Mouse (Mus musculus): Measurements from ENCODE around the gene Cux2. TPM values are rescaled to one million over a fixed set of nuclear protein-coding genes. Genes with fewer than 3 reads are reported as not detected.

Gene Cux2
- total and polyA plus RNA-seq, 3 experiments, result 0.17 TPM; not detected in 2

DNA sequence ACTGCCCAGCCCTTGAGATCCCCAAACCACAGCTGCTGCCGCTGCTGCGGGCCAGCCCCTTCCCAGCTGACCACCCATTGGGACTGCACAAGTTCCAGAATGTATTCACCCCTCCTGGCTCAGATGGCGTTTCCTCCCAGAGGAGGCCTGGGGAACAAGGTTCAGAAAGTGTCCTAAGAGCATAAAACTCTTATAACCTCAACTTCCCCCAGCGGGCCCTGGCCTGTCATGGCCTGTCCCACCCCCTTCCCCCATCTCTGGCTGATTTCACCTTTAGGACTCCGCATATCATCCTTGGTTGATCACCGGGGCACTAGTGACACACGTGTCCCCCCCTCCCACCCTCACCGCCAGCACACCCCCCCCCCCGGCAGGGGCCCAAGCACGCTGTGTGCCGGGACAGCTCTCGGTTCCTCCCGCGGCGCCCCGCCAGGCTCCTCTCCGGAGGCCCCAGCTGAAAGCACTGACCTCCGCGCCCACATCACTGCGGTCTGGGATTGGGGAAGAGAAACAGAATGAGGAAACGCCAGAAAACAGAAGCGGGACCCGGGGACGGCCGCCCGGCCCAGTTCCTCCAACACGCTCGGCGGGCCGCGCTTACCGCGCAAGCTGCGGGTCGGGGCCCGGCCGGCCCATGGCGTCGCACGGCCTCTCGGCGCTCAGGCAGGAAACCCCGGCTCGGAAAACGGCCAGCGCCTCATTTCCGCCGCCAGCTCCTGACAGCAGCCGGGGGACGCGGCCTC lies 213.8 kb downstream of the Cux2 start:
- Histone ChIP-seq H3K79me2 (replicated peaks; ENCODE audit: control insufficient read depth, extremely low read depth, insufficient read depth, poor library complexity, severe bottlenecking) (peaks cover 45% of the 10 kb centered on the region), H3K4me2 (ENCODE audit: insufficient read depth, low read depth, poor library complexity, severe bottlenecking) (peak overlapping the region; percentile 74), H3K4me1 (ENCODE audit: control insufficient read depth in 1 of 2, insufficient read depth in 2 of 2) (peaks cover 26 to 38% of the 10 kb centered on the region in 2 experiments), H3K27ac (ENCODE audit: insufficient read depth, low read depth) (peak overlapping the region; percentile 97), H3K27me3 (replicated peaks) (no peaks in the 10 kb centered on the region), H3K4me3 (replicated peaks in 1 of 3; ENCODE audit: low read depth in 2 of 3, low read length in 2 of 3, poor library complexity in 1 of 3) (peak overlapping the region; percentile 71 to 87 (median 86)), H3K36me3 (replicated peaks in 1 of 2; ENCODE audit: control insufficient read depth in 1 of 2, insufficient read depth in 1 of 2, low read length in 1 of 2) (peaks cover 16 to 17% of the 10 kb centered on the region in 2 experiments), H3K9me3 (replicated peaks; ENCODE audit: low read length) (peaks cover 3% of the 10 kb centered on the region), H3K9ac (ENCODE audit: insufficient read depth, low read depth) (peak overlapping the region; percentile 79)
- in situ Hi-C loops (cut with MboI; ENCODE audit: low pct_ligation_motif_present, low pct_unique_long_range_greater_than_20kb, low sequenced_read_pairs) (no loop called here), dilution Hi-C loops (cut with MboI; ENCODE audit: extremely low pct_ligation_motif_present, extremely low pct_unique_long_range_greater_than_20kb, low sequenced_read_pairs) (no loop called here)
- TF ChIP-seq JUND (conservative IDR thresholded peaks at IDR 0.05; ENCODE audit: low read depth, low read length), result no peak
- TF ChIP-seq NELFE (IDR thresholded peaks at IDR 0.05; ENCODE audit: low read depth, low read length), result no peak
- no peak for TF ChIP-seq JUN (IDR thresholded peaks at IDR 0.05; ENCODE audit: insufficient read depth, low read depth, low read length)
- peak; percentile 86; the same call in 1 of the 2 replicates for TF ChIP-seq UBTF (IDR thresholded peaks at IDR 0.05; ENCODE audit: low read depth, low read length)
- peak; percentile 34; the same call in 1 of the 2 replicates for TF ChIP-seq MEF2A (IDR thresholded peaks at IDR 0.05; ENCODE audit: borderline replicate concordance, low read depth, low read length)
- no peak for TF ChIP-seq TBP (conservative IDR thresholded peaks at IDR 0.05; ENCODE audit: low read depth, low read length)
- TF ChIP-seq EP300 (IDR thresholded peaks at IDR 0.05; ENCODE audit: low read length), result peak; percentile 42; the same call in 1 of the 2 replicates
- TF ChIP-seq MXI1 (IDR thresholded peaks at IDR 0.05; ENCODE audit: low read depth, low read length), result 0 out of 2 replicates have a peak, but pooled peaks have one; percentile 29
- TF ChIP-seq USF2 (conservative IDR thresholded peaks at IDR 0.05; ENCODE audit: low read depth, low read length), result no peak
- 0 out of 2 replicates have a peak, but pooled peaks have one; percentile 14 for TF ChIP-seq NRF1 (IDR thresholded peaks at IDR 0.05; ENCODE audit: low read depth, low read length)
- no peak; the same call in 1 of the 2 replicates for TF ChIP-seq ELF1 (IDR thresholded peaks at IDR 0.05; ENCODE audit: low read depth, low read length)
- no peak for TF ChIP-seq E2F4 (IDR thresholded peaks at IDR 0.05; ENCODE audit: insufficient replicate concordance, low read depth, low read length)
- no peak for TF ChIP-seq KAT2A (IDR thresholded peaks at IDR 0.05; ENCODE audit: insufficient replicate concordance, low read length)
- peak; percentile 68; the same call in 1 of the 2 replicates for TF ChIP-seq SIN3A (IDR thresholded peaks at IDR 0.05; ENCODE audit: low read length)
- TF ChIP-seq IRF4 (IDR thresholded peaks at IDR 0.05; ENCODE audit: low read depth, low read length), result peak; percentile 88
- no peak for TF ChIP-seq SMC3 (IDR thresholded peaks at IDR 0.05; ENCODE audit: low read depth, low read length)
- TF ChIP-seq CHD2 (IDR thresholded peaks at IDR 0.05; ENCODE audit: low read length), result peak; percentile 46; the same call in 1 of the 2 replicates
- no peak for TF ChIP-seq ZKSCAN1 (IDR thresholded peaks at IDR 0.05; ENCODE audit: borderline replicate concordance, low read depth, low read length)
- TF ChIP-seq CTCF (conservative IDR thresholded peaks at IDR 0.05 in 1 of 2, IDR thresholded peaks at IDR 0.05 in 1 of 2; ENCODE audit: low read depth in 2 of 2, low read length in 2 of 2), result no peak
- 0 out of 2 replicates have a peak, but pooled peaks have one; percentile 61 for TF ChIP-seq TCF12 (IDR thresholded peaks at IDR 0.05; ENCODE audit: low read depth, low read length)
- no peak for TF ChIP-seq POLR2A (IDR thresholded peaks at IDR 0.05; ENCODE audit: low read depth, low read length)
- TF ChIP-seq HCFC1 (IDR thresholded peaks at IDR 0.05; ENCODE audit: low read depth, low read length), result no peak; the same call in 1 of the 2 replicates
- TF ChIP-seq RCOR1 (conservative IDR thresholded peaks at IDR 0.05; ENCODE audit: low read depth, low read length), result no peak
- no peak for TF ChIP-seq RAD21 (IDR thresholded peaks at IDR 0.05; ENCODE audit: low read depth, low read length)
- no peak for TF ChIP-seq MYC (IDR thresholded peaks at IDR 0.05; ENCODE audit: low read depth, low read length)
- peak; percentile 89 for TF ChIP-seq CHD1 (IDR thresholded peaks at IDR 0.05; ENCODE audit: low read depth, low read length)
- TF ChIP-seq ETS1 (conservative IDR thresholded peaks at IDR 0.05; ENCODE audit: low read depth, low read length), result peak; percentile 72; the same call in 1 of the 2 replicates
- TF ChIP-seq BHLHE40 (IDR thresholded peaks at IDR 0.05; ENCODE audit: low read depth, low read length), result peak; percentile 72; the same call in 1 of the 2 replicates
- no peak for TF ChIP-seq USF1 (IDR thresholded peaks at IDR 0.05; ENCODE audit: low read depth, low read length)
- TF ChIP-seq GABPA (IDR thresholded peaks at IDR 0.05; ENCODE audit: insufficient replicate concordance, low read depth, low read length), result no peak
- no peak for TF ChIP-seq ZNF384 (IDR thresholded peaks at IDR 0.05; ENCODE audit: low read depth, low read length)
- TF ChIP-seq POLR2AphosphoS2 (IDR thresholded peaks at IDR 0.05; ENCODE audit: low read depth, low read length), result no peak
- peak; percentile 90 for TF ChIP-seq MAZ (IDR thresholded peaks at IDR 0.05; ENCODE audit: low read depth, low read length)
- no peak for TF ChIP-seq ZC3H11A (IDR thresholded peaks at IDR 0.05; ENCODE audit: low read depth, low read length)
- no peak; the same call in 1 of the 2 replicates for TF ChIP-seq ZMIZ1 (IDR thresholded peaks at IDR 0.05; ENCODE audit: low read depth, low read length)
- no peak for TF ChIP-seq MAX (IDR thresholded peaks at IDR 0.05; ENCODE audit: low read length)
- no peak for TF ChIP-seq PAX5 (IDR thresholded peaks at IDR 0.05; ENCODE audit: low read length)
- TF ChIP-seq MAFK (IDR thresholded peaks at IDR 0.05; ENCODE audit: insufficient replicate concordance, low read length), result no peak
- DNase-seq (ENCODE audit: extremely low read depth), result peak; percentile 82
